Mouse (Mus musculus): ENCODE results near the gene Gm12216.
A peak's percentile ranks its signal among the peaks of the same experiment; 100 is the strongest.
"Not testable (repeated sequence)": the region's sequence is repeated elsewhere in the genome, so short reads cannot be mapped to it uniquely, and the experiment has no call there.

The Gm12216 gene

DNA sequence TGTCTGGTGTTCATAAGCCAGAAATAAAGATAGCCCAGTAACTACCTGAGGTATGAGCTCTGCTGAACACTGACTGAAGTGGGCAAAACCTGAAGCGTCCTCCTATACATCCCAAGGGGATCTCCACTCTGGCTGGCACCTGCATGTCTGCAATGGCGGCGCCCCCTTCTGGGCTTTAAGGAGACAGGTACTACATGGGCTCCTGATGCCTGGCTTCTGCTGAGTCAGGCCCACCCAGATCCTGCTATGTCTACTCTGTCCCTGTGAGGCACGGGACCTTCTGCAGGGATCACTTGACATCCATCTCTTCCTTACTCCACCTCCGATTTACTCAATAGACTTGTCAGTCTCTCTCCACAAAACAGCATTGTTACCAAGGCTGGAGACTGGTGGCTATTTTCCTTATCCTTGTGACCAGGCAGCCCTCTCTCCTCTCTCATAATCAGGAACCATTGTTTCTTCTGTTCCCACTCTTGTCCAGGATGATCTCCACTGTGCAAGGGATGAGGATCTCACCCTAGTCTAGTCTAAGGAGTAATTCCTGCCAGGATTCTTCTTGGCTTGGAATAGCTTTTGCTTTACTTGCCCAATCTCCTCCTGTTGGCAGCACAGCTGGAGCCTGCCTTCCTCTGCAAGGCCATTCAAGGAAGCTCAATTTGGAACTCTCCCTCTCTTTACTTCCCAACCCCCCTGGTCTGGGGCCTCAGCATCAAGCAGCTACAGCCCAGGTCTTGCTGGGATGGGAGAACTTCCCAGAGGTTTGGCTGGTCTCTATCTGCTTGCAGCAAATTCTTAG, 15.1 kb upstream of the Gm12216 start:
- DNase-seq (ENCODE audit: low spot score in 2 of 2): peak in 1 of 2 experiments; percentile 18

DNA sequence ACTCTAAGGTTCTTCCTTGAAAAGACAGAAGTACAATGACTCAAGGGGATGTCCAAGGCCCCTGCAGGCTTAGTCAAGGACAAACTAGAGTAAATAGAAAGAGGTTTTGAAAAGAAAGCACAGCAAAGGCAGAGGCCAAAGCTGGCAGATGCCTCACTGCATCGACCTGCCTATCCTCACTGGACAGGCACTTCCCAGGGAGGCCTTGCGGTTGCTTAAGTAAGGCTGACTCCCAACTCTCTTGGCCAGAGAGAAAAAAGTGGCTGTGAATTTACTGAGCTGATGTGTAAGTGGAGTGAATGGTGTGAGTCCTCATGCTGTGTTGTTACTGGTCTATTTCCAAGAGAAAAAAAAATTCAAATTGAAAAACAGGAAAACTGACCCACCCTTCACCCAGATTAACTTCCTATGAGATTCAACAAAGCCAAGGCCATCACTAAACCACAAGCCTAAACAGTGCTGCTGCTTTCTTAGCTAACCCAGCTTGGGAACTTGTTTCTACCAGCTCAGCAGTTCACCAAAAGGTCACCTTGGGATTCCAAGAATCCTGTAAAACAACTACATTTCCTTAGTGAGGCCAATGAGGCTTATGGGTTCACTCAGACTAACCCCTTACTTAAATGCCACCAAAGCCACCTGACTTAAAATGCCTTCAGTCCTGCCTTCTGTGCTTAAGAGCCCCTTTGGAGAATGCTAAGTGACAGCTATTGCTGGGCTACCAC, 12.9 kb upstream of the Gm12216 start:
- DNase-seq (ENCODE audit: low spot score in 2 of 2): peak in 1 of 2 experiments; percentile 10

DNA sequence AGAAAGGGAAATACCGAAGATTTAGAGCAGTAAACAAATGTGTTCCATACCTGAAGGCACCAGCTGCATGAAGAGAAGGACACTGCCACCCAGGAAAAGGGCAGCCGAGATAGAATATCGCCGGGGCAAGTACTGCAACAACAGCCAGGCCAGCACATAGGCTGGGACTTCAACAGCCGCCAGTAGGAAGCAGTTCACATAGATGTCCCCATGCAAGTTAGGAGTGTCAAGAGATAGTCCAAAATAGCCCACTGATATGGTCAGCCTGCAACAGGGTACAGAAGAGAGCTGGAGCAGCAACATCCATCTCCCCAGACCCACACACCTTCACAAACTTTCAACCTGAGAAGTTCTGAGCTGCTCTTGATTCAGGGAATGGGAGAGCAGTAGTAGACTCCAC, 10.1 kb upstream of the Gm12216 start:
- no peak for DNase-seq (ENCODE audit: low spot score in 2 of 2)

DNA sequence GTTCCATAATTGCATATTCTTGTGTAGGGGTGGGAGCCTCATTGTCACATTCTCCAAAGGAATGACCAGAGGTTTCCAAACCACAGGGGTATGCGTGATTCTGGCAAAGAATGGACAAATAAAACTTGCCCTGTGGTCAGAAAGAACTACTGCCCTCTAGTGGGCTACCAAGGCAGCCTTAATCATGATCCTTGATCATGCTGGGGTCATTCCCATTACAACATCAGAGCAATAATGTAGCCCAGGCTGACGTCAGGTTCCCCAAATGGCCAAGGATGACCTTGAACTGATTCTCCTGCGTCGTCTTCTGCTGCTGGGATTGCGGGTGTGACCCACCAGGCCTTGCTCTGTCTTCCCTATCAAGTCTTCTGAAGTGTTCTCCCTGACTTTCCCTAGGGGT, 9.3 kb upstream of the Gm12216 start:
- not testable (repeated sequence) for DNase-seq (ENCODE audit: low spot score in 2 of 2)

DNA sequence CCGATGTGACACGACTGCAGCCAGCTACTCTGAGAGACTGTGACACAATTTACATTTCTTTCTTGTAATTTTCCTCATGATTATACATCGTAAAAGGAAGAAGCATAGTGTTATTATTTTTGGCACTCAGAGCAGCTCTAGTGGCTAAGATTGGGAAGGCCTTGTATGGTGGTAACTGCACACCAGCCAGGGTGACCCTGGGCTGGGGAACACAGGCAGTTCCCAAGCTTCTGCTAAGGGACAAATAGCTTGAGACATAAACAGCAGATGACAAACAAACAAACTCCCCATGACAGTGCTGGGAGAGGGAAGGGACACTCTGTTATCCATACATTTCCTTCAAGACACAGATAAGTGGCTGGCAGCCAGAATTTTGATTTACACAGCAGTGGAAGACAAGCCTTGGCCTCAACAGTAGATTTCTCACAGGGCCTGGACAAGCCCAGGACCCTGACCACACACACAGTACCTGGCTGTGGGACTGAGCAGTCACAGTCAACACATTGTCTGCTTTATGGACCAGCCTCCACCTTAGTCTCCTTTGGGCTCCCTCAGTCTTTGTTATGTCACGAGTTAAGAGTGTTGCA, 5.8 kb upstream of the Gm12216 start:
- not testable (repeated sequence) for DNase-seq (ENCODE audit: low spot score in 2 of 2)

DNA sequence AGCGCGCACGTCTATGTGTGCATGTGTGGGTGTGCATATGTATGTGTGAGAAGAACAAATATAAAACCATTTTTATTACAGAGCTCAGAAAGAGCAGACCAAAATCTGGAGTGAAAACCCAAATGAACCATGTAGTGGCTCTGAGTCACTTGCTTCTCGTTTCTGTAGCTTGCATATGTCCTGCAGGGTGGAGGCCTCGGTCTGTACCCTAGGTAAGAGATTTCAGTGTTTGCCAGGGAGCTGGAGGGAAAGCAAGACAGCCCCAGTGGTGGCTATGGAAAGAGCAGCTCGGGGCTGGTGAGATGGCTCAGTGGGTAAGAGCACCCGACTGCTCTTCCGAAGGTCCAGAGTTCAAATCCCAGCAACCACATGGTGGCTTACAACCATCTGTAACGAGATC, 1.9 kb upstream of the Gm12216 start:
- DNase-seq (ENCODE audit: low spot score in 2 of 2): not testable (repeated sequence)

DNA sequence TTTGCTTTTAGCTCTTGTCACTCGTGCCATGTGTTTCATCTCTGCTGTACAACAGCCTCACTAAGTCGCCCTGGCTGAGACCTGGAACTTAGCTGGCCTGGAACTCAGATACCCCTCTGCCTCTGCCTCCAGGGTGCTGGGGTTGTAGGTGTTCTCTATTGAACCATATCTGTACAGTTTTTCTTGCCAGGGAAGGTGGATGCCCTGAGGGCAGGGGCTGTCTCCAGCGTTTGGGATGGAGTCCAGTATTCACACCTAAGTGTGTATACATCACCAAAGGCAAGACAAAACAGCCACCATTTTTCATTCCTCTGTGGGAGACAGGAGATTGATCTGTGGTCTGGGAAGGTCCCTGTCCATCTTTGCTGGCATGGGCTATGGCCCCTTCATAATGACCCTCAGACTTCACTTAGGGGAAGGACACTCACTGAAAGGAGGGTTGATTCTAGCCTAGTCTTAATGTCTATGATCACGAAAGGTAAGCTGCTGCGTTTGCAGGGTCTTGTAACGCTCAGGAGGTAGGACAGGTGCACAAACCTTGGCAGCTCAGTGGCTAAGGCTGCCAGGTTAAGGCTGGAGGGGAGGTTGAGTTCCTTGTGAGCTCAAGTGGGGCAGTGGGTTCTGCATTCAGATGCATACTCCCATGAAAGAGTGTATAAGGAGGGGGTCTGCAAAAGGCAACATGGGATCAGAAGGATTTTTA, 847 bp downstream of the Gm12216 start:
- no peak for DNase-seq (ENCODE audit: low spot score in 2 of 2)

DNA sequence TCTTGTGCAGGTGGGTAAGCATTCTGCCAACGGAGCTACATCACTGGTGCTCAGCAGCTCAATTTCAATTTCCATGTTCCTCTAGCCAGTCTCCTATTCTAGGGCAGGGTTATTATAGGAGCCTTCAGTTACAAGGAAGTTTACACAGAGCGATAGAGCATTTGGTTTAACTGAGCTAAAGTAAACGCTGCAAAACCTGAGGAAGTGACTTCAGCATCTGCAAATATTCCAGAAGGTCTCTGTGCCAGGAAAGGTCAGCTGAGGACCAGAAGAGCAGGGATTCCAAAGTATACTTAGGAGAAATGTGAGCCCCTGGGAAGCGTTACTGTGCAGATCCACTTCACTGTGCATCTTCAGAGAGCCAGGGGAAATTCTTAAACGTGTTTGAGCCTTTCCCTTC, 5.4 kb downstream of the Gm12216 start:
- no peak for DNase-seq (ENCODE audit: low spot score in 2 of 2)

DNA sequence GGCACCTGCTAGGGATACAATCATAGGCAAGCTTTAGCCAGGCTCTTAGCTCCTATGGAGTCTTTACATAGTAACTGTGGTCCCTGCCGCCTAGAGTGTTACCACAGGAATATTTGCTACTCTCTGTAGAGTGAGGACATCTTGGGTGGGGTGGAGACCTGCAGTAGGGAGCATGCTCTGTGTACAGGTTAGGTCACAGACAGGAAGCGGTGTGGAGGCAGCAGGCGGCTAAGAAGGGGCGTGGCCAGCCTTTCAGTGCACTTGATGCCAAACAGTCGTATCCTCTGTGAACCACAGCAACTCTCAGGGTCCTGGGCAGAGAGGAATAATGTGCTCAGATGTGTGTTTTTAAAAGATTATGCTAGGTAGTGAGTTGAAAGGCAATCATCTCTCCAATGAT, 7.3 kb downstream of the Gm12216 start:
- DNase-seq (ENCODE audit: low spot score in 2 of 2): no peak

DNA sequence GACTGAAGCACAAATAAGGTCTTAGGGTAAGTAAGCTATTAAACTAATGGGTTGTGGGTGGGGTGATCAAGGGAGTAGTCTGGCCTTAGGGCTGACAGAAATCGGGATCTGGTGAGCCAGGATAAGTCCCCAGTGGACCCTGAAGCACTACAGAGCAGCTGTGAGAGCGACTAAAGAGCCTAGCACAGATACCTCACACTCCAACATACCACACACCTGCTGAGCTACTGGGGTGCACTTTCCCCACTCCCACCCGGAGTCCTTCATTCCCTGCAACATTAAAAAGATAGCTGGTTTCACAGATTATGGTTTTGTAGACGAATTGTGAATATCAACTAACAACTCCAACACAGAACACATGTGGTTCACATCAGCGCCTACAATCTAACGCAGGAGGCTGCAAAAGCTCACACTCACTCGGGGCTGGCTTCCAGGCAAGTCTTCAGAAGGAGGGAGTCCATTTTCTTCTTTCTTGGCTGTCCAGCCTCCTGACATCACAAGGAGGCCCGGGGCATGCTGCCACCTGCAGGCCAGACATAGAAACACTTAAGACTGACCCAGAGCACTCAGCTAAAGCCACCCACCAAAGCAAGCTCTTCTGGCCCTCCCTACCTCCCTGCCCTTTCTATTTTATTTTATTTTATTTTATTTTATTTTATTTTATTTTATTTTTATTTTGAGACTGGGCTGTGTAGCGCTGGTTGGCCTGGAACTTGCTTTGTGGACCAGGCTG, 9.3 kb downstream of the Gm12216 start:
- peak; percentile 77 to 83 for DNase-seq (ENCODE audit: low spot score in 2 of 2)

DNA sequence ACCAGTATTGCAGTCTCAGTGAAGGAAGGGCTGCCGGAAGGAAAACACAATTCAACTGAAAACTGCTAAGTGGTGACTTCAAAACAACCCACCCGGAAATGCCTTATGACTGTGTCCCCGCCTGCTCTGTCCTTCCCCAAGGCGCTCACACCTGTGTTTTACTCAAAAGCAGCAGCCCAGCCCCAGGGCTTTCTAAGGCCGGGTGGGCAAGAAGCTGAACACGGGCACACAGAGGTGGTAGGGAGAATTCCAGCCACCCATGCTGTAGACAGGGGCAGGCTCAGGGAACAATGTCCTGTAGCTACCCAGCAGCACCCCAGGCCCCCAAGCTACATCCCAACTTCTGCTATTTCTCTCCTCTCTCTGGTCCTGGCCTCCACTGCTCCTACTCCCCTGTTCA, 13.4 kb downstream of the Gm12216 start:
- no peak for DNase-seq (ENCODE audit: low spot score in 2 of 2)

DNA sequence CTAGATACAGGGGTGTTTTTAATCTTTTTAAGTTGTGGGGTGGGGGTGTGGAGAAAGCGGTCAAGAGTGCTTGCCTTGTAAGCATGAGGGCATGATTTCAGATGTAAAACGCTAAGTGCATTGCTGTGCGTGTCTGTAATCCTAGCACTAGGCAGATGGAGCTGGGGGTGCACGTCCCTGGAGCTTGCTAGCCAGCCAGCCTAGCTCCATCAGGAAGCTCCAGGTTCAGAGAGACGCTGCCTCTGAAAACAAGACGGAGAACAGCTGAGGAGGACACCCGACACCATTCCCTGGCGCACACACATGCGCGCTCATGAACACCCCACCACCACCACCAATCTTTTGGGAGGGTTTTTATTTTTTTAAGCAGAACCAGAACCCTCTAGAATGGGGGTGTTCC, 15.9 kb downstream of the Gm12216 start:
- DNase-seq (ENCODE audit: low spot score in 2 of 2): peak; percentile 39 to 56

DNA sequence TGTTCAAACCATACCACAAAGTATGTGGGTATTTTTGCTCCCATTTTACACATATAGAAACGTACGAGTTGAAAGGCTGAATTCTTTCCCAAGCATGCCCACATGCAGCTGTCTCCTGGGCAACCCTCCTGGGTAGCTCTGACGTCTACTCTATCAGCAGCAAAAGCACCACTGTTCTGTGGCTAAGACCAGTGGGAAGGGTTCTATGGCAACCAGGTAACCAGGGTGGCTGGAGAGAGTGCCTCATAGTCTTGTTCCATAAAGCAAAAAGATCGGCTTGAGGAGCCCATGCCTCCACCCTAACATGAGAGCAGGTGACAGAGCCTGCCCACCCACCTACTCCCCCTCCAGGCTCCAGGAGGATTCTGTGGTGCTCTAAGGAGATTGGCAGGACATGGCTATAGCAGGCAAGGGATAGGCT, 16.9 kb downstream of the Gm12216 start:
- peak; percentile 66 to 72 for DNase-seq (ENCODE audit: low spot score in 2 of 2)

DNA sequence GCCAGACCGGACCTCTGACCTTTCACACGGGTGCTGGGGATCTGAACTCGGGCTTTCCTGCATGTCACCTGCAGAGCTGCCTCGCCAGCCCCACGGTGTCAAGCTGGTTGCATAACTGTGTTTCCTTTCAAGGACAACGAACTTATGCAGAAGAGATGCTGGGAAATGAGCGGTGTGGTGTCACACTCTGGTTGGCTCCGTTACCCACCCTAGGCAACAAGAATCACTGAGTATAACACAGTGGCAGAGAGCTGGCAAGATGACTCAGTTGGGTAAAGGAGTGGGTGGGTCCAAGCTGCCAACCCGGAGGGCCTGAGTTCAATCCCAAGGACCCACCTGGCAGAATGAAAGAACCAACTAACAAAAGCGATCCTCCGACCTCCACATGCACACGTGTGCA, 17.5 kb downstream of the Gm12216 start:
- no peak for DNase-seq (ENCODE audit: low spot score in 2 of 2)

DNA sequence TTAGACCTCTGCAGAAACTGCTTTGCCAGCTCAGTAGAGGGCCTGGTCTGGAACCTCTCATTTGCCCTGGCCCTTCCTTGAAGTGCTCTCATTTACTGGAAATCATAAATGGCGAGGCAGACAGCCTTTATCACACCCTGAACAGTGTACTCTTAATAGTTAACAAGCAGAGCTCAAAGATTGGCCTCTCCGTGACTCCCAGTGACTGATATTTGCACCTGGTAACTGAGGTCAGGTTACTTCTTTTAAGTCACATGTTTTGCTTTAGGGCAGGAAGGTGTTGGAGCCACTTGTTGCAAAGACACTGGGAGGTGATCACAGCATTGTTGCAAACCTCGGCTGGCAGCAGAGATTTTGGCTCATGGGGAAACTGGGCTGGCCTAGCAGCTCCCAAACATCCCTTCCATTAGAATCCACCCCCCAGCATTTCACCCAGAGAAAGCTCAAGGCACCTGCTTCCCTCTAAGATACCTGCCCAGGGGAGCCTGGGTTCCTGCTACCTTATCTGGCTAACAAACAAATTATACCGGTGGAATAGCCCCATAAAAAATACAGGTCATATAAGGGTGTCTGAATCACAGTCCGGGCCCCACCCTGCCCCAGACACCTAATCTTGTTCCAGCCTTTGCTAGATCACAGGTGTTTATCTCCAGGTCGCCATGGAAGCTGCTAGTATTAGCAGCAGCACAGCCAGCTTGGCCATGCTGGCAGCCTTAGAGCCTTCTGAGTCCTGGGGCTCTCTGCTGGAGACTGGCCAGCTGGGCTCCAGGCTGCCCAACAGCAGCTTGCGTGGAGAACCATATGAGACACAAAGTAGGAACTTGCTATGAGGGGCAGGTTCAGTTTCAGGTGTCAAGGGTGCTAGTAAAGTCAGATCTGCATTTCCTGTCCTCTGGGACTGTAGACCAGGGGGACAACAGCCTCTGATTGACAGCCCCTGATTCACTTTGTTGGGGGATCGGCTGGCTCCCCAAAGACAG, 19.1 kb downstream of the Gm12216 start:
- DNase-seq (ENCODE audit: low spot score in 2 of 2): no peak

DNA sequence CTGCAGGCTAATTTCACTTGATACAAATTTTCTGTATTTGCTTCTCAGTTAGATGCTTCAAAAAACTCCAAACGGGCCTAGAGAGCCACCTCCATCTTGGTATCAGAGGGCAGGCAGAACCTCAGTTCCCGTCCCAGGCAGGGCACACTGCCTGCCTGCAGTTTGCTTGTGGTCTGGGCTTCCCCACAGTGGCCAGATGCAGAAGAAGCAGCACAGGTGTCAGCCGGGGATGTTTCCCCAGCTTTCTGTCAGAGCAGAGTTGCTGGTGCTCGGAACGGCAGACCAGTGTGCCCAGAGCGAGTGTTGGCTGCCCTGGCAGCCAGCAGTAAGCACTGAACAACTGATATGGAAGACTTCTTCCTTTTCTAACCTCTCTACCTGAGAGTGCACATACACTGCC, 19.9 kb downstream of the Gm12216 start:
- DNase-seq (ENCODE audit: low spot score in 2 of 2): no peak

DNA sequence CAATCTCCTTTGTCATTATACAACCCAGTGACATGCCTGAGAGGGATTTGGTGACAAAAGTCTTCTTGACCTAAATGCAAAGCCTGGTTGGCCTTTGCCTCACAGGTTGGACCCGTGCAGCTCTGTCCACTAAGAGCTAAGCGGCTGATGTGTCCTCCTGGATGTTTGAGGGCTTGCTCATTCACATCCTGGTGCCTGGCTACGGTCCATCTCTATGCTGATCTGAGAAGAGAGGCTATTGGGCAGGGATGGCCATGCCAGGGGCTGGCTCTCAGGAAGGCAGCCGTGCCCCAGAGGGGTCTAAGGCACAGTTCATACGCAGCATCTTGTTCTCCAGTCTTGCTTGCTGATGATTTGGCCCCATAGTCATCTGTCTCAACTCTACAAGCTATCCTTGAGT, 21.3 kb downstream of the Gm12216 start:
- no peak for DNase-seq (ENCODE audit: low spot score in 2 of 2)

DNA sequence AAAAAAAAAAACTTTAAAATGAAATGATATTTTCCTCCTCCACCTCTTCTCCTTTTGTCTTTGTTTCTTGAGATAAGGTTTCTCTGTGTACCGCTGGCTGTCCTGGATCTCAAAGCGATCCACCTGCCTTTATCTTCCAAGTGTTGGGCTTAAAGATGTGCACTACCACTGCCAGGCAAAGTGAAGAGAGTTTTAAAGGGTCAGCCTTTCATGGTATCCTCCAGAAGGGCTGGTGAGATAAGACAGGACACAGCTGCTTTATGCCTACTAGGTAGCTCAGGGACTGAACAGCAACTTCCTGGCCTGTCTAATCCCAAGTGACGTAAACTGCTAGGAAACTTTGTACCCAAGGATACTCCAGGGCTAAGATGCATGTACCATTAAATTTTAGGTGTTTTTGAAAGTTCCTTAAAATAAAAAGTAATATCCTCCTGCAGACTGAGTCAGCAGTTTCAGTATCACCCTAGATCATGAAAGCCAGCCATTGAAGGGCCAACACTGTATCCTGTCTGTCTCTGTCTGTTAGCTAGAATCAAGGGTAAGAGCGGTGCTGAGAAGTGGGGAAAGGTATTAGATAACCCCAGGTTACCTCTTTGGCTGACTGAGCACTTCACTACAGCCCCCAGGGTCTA, 23.6 kb downstream of the Gm12216 start:
- no peak for DNase-seq (ENCODE audit: low spot score in 2 of 2)

DNA sequence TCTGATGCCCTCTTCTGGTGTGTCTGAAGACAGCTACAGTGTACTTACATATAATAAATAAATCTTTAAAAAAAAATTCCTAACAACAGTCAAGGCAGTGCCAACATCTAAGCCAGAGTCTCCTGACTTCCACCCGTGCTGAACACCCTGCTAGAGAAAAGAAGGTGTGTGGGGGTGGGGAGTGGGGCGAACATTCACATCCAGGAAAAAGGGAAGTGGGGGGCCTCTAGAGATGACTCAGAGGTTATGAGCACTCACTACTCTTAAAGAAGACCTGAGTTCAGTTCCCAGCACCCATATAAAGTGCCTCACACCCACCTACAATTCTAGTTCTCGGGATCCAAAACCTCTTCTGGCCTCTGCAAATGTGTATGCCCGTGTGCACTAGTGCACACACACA, 33.6 kb downstream of the Gm12216 start:
- DNase-seq (ENCODE audit: low spot score in 2 of 2): no peak

DNA sequence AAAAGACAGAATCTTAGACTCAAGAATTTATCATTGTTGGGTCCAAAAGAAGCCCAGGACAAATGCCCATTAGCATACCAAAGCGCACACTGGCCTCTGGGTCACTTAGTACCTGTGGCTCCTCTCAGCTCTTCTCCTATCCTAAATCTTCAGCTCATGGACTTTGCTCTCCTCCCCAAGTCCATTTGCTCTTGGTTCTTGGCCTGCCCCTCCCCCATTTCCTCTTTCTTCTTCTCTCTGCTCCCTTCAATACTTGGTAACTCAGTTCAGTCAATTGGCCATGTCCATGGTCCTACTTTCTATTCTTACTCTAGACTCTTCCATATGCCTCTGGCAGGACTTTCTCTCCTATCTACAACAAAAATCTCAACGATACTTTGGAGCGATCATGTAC, 37.1 kb downstream of the Gm12216 start:
- no peak for DNase-seq (ENCODE audit: low spot score in 2 of 2)

Data from right cerebral cortex, postnatal 10 days (tissue).